Mouse (Mus musculus) hindbrain, postnatal 0 days (tissue): ENCODE data around the gene Celf1. TPM values are rescaled to one million over a fixed set of nuclear protein-coding genes. Genes with fewer than 3 reads are reported as not detected.
"Not testable (repeated sequence)": the region's sequence is repeated elsewhere in the genome, so short reads cannot be mapped to it uniquely, and the experiment has no call there.

Experiments used
- ATAC-seq: fragments of 200-750 bp; cut with Nextera tagmentation; 2 replicates; pipeline ENCODE4 v1.8.0; 2017; ENCODE audit warnings: mild to moderate bottlenecking, moderate TSS enrichment, moderate library complexity
- DNase-seq: peaks from one replicate; pipeline ENCODE4 v3.0.0-alpha.2; 2015; ENCODE audit warnings: low spot score
- H3K27ac ChIP-seq: fragments of 300-500 bp; sonication (generic); 2 replicates; pipeline ENCODE4 v1.5.1; 2014; ENCODE audit warnings: mild to moderate bottlenecking
- H3K27me3 ChIP-seq: fragments of 300-500 bp; sonication (generic); 2 replicates; pipeline ENCODE4 v1.6.1; 2014; ENCODE audit warnings: low read length, mixed read lengths; ENCODE audit not compliant: insufficient read depth
- H3K36me3 ChIP-seq: fragments of 300-500 bp; sonication (generic); 2 replicates; pipeline ENCODE4 v1.6.1; 2014; ENCODE audit warnings: low read length, mixed read lengths; ENCODE audit not compliant: insufficient read depth
- H3K4me1 ChIP-seq: fragments of 300-500 bp; sonication (generic); 2 replicates; pipeline ENCODE4 v1.6.1; 2014; ENCODE audit warnings: antibody characterized with exemption, low read length, mixed read lengths; ENCODE audit not compliant: insufficient read depth
- H3K4me2 ChIP-seq: fragments of 300-500 bp; sonication (generic); 2 replicates; pipeline ENCODE4 v1.6.1; 2014; ENCODE audit warnings: low read depth, mild to moderate bottlenecking, low read length, moderate library complexity, mixed read lengths
- H3K4me3 ChIP-seq: fragments of 300-500 bp; sonication (generic); 2 replicates; pipeline ENCODE4 v1.5.1; 2014; ENCODE audit warnings: low read length
- H3K9ac ChIP-seq: fragments of 300-500 bp; sonication (generic); replicated peaks from 2 replicates; pipeline ENCODE4 v1.6.1; 2014; ENCODE audit warnings: mild to moderate bottlenecking, low read length, moderate library complexity, mixed read lengths
- H3K9me3 ChIP-seq: fragments of 300-500 bp; sonication (generic); 2 replicates; pipeline ENCODE4 v1.6.1; 2016; ENCODE audit warnings: low read length, mixed read lengths
- CTCF ChIP-seq: IDR thresholded peaks from 2 replicates; pipeline ENCODE4 v1.5.1; 2016; ENCODE audit warnings: antibody characterized with exemption, control low read depth, low read depth
- WGBS: fragments of 180-500 bp; shearing (Covaris S2); extraction: QIAGEN DNeasy Blood & Tissue Kit; methylation state at CpG from one replicate; pipeline ENCODE4 v1.1.7; 2014; 5-methylcytosine and 5-hydroxymethylcytosine counted together
- polyA plus RNA-seq: library from polyadenylated mRNA; unstranded; fragments of >200 nt; fragmentation: Nextera tagmentation; extraction: Ambion mirVana; gene quantifications from 2 replicates; pipeline ENCODE4 v1.2.1, GENCODE M21; 2015
- total RNA-seq: library from RNA; depleted of rRNA; stranded (reverse); fragments of >200 nt; gene quantifications from 2 replicates; pipeline ENCODE4 v1.2.3, GENCODE M21; 2014

Celf1 gene
- total and polyA plus RNA-seq, 2 experiments from 2014 or later: 63.1 to 68.6 TPM

DNA sequence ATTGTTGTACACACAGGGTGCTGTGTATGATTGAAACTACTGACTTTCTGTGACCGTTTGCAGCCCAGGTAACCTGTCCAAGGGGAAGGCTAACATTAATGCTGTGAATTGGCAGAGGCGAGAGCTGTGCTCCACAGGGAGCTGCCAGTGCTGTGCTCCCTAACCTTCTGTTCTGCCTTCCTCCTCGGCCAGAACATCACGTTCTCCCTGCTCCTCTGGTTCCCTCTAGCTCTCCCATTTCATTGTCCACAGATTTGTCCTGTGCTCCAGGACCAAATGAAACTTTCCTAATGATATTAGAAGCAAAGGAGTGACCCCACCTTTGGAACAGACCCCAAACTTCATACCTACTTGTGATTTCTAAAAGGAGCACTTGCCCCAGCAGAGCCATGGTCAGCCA, 75.2 kb downstream of the Celf1 start:
- Histone ChIP-seq H3K27me3 (no peaks in the 10 kb centered on the region), H3K27ac (peak overlapping the region; percentile 20; the same call in 1 of the 2 replicates), H3K4me3 (no peak overlapping the region), H3K4me2 (no peak overlapping the region), H3K9ac (no peak overlapping the region), H3K4me1 (no peaks in the 10 kb centered on the region), H3K9me3 (no peaks in the 10 kb centered on the region), H3K36me3 (peaks cover 49% of the 10 kb centered on the region)
- WGBS: 63% methylated on average over 4 of the region's 4 CpGs
- no peak for TF ChIP-seq CTCF
- ATAC-seq (no peak), DNase-seq (no peak)

DNA sequence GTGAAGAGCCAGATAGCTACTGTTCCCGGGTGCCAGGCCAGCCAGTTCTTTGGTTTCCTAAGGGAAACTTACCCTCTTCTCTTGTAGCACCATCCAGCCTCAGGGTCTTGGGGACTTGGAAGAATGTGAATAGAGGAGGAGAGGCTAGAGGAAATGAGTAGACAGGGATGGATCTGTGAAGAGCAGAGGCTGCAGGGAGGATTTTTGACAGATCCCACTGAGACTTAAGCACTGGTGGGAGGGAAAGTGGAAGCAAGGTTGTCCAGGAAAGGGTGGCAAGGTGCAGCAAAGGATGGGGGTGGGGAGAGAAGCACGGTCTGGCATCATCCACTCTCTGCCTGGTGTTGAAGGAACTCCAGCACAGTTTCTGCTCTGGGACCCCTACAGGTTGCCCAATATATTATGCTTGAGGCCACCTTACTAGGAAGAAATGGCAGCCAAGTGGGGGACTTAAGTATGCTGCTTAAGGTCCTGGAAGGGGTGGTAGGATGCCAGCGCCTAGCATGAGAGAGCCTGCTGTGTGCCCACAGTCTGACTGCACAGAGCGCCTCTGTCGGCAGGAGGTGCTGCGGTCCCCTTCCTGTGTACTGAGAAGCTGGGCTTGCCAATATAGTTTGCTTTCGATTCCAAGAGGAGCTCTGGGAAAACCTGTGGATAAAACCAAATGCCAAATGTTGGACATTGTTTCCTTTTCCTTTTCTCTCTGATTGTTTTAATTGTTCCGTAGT, 78.0 kb downstream of the Celf1 start:
- TF ChIP-seq CTCF: peak; percentile 51; the same call in 1 of the 2 replicates
- no peaks in the 10 kb centered on the region for H3K9me3 ChIP-seq
- H3K36me3 ChIP-seq: peaks cover 34% of the 10 kb centered on the region; the same call in 1 of the 2 replicates
- WGBS: 72% methylated on average over 8 of the region's 8 CpGs
- no peak overlapping the region for H3K9ac ChIP-seq
- no peak overlapping the region for H3K4me2 ChIP-seq
- H3K27me3 ChIP-seq: no peaks in the 10 kb centered on the region
- DNase-seq: peak; percentile 39
- peak overlapping the region; percentile 36; the same call in 1 of the 2 replicates for H3K27ac ChIP-seq
- H3K4me3 ChIP-seq: no peak overlapping the region
- no peaks in the 10 kb centered on the region for H3K4me1 ChIP-seq
- peak; percentile 50; the same call in 1 of the 2 replicates for ATAC-seq

DNA sequence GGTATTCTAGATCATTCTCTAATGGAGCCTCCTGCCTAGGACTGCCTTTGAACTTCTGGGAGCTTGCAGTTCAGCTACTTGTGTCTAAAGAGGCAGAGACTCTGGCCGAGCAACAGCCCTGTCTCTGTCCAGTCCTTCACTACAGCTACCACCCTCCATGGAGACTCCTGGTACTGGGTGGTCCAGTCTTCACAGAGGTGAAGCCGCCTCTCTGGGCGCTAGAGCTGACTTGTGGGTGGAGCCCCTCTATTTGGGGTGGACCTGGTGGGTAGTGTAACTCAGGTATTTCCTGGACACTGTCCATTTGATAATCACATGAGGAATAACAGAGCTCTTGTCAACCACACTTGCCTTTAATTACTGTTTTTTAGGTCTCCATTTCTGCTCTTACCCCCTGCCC, 79.7 kb downstream of the Celf1 start:
- no peak for TF ChIP-seq CTCF
- Histone ChIP-seq H3K36me3 (peaks cover 18% of the 10 kb centered on the region; the same call in 1 of the 2 replicates), H3K9ac (no peak overlapping the region), H3K9me3 (no peaks in the 10 kb centered on the region), H3K27me3 (no peaks in the 10 kb centered on the region), H3K4me1 (no peaks in the 10 kb centered on the region), H3K4me3 (no peak overlapping the region), H3K27ac (no peak overlapping the region), H3K4me2 (no peak overlapping the region)
- ATAC-seq (no peak), DNase-seq (no peak)
- 97% methylated on average over 3 of the region's 3 CpGs for WGBS

DNA sequence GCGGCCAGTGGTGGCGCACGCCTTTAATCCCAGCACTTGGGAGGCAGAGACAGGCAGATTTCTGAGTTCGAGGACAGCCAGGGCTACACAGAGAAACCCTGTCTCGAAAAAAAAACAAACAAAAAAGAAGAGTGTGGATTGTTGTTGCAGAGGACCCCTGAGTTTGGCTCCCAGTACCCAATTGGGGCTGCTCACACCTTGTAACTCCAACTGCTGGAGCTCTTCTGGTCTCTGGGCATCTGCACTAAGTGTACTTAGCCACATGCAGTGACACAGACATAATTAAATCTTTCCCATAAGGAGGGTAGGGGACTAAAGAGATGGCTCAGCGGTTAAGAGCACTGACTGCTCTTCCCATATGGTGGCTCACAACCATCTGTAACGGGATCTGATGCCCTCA, 82.1 kb downstream of the Celf1 start:
- WGBS: 92% methylated on average over 7 of the region's 7 CpGs
- H3K4me3 ChIP-seq, H3K9me3 ChIP-seq, H3K9ac ChIP-seq, H3K4me2 ChIP-seq, DNase-seq, H3K36me3 ChIP-seq, H3K27ac ChIP-seq, H3K27me3 ChIP-seq, ATAC-seq, H3K4me1 ChIP-seq: not testable (repeated sequence)

DNA sequence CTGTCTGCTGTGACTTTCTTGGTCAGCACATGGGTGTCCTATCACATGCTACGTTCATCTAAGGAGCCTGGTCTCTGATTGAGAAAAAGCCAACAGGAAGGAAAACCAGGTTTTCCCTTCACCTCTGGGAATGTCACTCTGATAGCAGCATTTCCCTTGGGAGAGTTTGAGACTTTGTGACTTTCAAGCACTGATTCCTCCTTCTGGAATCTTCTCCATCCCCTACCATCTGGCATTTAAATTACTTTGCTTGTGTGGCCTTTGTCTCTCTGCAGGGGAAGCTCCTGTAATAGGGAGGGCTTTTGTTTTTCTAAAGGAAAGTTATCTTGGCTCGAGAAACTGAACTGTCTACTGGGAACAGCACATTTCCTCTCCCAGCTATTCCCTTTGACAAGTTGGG, 82.9 kb downstream of the Celf1 start:
- peaks cover 3% of the 10 kb centered on the region; the same call in 1 of the 2 replicates for H3K36me3 ChIP-seq
- H3K4me3 ChIP-seq: no peak overlapping the region
- WGBS: 53% methylated on average over 2 of the region's 2 CpGs
- no peak for TF ChIP-seq CTCF
- H3K27ac ChIP-seq: no peak overlapping the region
- H3K9ac ChIP-seq: no peak overlapping the region
- no peaks in the 10 kb centered on the region for H3K4me1 ChIP-seq
- H3K9me3 ChIP-seq: no peaks in the 10 kb centered on the region
- no peak overlapping the region for H3K4me2 ChIP-seq
- DNase-seq (no peak), ATAC-seq (no peak)
- no peaks in the 10 kb centered on the region for H3K27me3 ChIP-seq

DNA sequence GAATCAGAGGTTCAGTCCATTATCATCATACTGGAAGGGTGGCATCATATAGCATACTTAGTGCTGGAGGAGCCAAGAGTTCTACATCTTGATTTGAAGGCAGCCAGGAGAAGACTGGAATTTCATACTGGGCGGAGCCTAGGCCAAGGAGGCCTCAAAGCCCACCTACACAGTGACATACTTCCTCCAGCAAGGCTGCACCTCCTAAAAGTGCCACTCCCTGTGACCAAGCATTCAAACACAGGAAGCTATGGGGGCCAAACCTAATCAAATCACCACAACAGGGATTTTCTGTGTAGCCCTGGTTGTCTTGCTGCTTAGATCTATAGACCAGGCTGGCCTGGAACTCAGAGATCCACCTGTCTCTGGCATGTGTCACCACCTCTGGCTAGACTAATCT, 83.8 kb downstream of the Celf1 start:
- H3K27me3 ChIP-seq: no peaks in the 10 kb centered on the region
- no peak overlapping the region for H3K4me2 ChIP-seq
- no peak for DNase-seq
- no peak for ATAC-seq
- H3K27ac ChIP-seq: no peak overlapping the region
- H3K9me3 ChIP-seq: no peaks in the 10 kb centered on the region
- no peak for TF ChIP-seq CTCF
- H3K4me1 ChIP-seq: no peaks in the 10 kb centered on the region
- peaks cover 3% of the 10 kb centered on the region; the same call in 1 of the 2 replicates for H3K36me3 ChIP-seq
- WGBS: 96% methylated on average over 1 of the region's 1 CpGs
- no peak overlapping the region for H3K4me3 ChIP-seq
- H3K9ac ChIP-seq: no peak overlapping the region

DNA sequence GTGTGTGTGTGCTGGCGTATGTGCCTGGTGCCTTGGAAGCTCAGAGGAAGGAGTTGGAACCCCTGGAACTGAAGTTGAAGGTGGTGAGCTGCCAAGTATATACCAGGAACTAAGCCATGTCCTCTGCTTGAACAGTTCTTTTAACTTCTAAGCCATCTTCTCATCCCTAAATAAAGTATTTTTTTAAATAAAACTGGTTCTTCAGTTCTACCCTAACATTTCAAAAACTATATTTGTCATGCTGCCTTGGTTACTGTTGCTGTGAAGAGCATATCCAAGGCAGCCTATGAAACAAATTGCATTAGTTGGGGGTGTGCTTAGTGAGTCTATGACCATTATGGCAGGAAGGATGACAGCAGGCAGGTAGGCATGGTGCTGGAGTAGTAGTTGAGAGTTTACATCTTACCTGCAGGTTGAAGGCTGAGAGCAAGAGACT, 84.9 kb downstream of the Celf1 start:
- Histone ChIP-seq H3K36me3 (no peaks in the 10 kb centered on the region; the same call in 1 of the 2 replicates), H3K9me3 (no peaks in the 10 kb centered on the region), H3K4me1 (no peaks in the 10 kb centered on the region), H3K4me3 (no peak overlapping the region), H3K9ac (no peak overlapping the region), H3K27ac (no peak overlapping the region), H3K4me2 (no peak overlapping the region), H3K27me3 (no peaks in the 10 kb centered on the region)
- WGBS: 89% methylated on average over 1 of the region's 1 CpGs
- ATAC-seq: no peak
- no peak for TF ChIP-seq CTCF
- no peak for DNase-seq
